Mouse (Mus musculus) heart, adult 2 months (tissue): Measurements from ENCODE around the gene Cpne2. TPM values are rescaled to one million over a fixed set of nuclear protein-coding genes. Genes with fewer than 3 reads are reported as not detected.

ENCODE experiments used
- DNase-seq, 2 experiments: peaks; one replicate each; pipeline ENCODE4 v3.0.0; 2021
- H3K27ac ChIP-seq: fragments of 200-600 bp; 2 replicates; pipeline ENCODE4 v1.8.1; 2022
- H3K27me3 ChIP-seq: fragments of 200-500 bp; 2 replicates; pipeline ENCODE4 v1.6.1; 2012; ENCODE audit warnings: mild to moderate bottlenecking, low read length, inconsistent platforms, mixed read lengths; ENCODE audit not compliant: control insufficient read depth, insufficient read depth
- H3K36me3 ChIP-seq: fragments of 200-500 bp; 2 replicates; pipeline ENCODE4 v1.6.1; 2012; ENCODE audit warnings: low read length, inconsistent platforms; ENCODE audit not compliant: control insufficient read depth, insufficient read depth
- H3K4me1 ChIP-seq: fragments of 200-500 bp; 2 replicates; pipeline ENCODE4 v1.6.1; 2011; ENCODE audit warnings: low read length; ENCODE audit not compliant: control insufficient read depth, insufficient read depth
- H3K4me3 ChIP-seq: fragments of 200-600 bp; 2 replicates; pipeline ENCODE4 v1.8.1; 2022
- H3K79me2 ChIP-seq: fragments of 200-500 bp; replicated peaks from 2 replicates; pipeline ENCODE4 v1.6.1; 2012; ENCODE audit warnings: mild to moderate bottlenecking, inconsistent platforms, low read length, moderate library complexity, mixed read lengths; ENCODE audit not compliant: control insufficient read depth, insufficient read depth
- H3K9ac ChIP-seq: fragments of 200-500 bp; 2 replicates; pipeline ENCODE4 v1.6.1; 2012; ENCODE audit warnings: low read depth, mild to moderate bottlenecking, control low read depth, inconsistent platforms, low read length, mixed read lengths
- CTCF ChIP-seq: fragments of 200-600 bp; IDR thresholded peaks from 2 replicates; pipeline ENCODE4 v1.8.1; 2022; ENCODE audit warnings: antibody characterized with exemption, mild to moderate bottlenecking, moderate library complexity
- EP300 ChIP-seq: fragments of 200-500 bp; IDR thresholded peaks from 2 replicates; pipeline ENCODE4 v1.6.1; 2011; ENCODE audit warnings: low read depth, low read length, control low read depth; ENCODE audit not compliant: insufficient read depth
- POLR2A ChIP-seq: fragments of 200-500 bp; IDR thresholded peaks from 2 replicates; pipeline ENCODE4 v1.6.1; 2011; ENCODE audit warnings: mild to moderate bottlenecking, low read depth, low read length, control low read depth; ENCODE audit not compliant: insufficient read depth
- WGBS: fragments of 180-500 bp; shearing (Covaris S2); methylation state at CpG from one replicate; pipeline ENCODE4 v1.1.7; 2018; 5-methylcytosine and 5-hydroxymethylcytosine counted together
- intact Hi-C: fragments of 180-260 bp; cut with DNase I; formaldehyde crosslinking; loops from one replicate; pipeline ENCODE4 v1.15.1; 2025
- polyA plus RNA-seq: library from polyadenylated mRNA; depleted of rRNA; stranded (reverse); fragments of >200 nt; gene quantifications from 2 replicates; pipeline ENCODE4 v1.2.3, GENCODE M21; 2012
- total RNA-seq, 2 experiments: library from RNA; stranded (reverse); gene quantifications; 2 replicates each; pipeline ENCODE4 v1.2.3; 2021

Cpne2 gene
- total and polyA plus RNA-seq, 3 experiments: 3.4 to 14.1 (median 3.9) TPM

DNA sequence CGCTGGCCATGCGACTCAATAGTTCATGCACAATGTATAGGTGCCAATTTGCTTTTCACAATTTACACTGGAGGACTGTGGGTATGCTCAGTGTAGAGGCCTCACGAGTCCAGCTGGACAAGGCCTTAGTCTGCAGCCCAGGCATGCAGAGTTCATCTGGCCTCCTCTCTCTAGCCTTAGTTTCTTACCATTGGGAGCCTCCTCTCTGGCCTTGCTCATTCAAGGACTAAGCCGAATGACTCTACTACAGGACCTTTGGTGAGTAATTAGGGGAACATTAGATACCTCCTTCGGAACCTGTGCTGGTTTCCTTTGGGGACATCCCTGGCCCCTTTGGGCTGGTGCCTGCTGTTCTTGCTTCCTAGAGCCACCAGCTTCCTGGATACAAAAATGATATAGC, 13.8 kb upstream of the Cpne2 start:
- H3K36me3 ChIP-seq: no peaks in the 10 kb centered on the region
- no peaks in the 10 kb centered on the region for H3K4me1 ChIP-seq
- no peak overlapping the region for H3K27ac ChIP-seq
- H3K27me3 ChIP-seq: no peaks in the 10 kb centered on the region
- intact Hi-C loops: no loop called here
- H3K4me3 ChIP-seq: no peak overlapping the region
- TF ChIP-seq CTCF (no peak), EP300 (no peak), POLR2A (no peak)
- no peak for DNase-seq
- H3K9ac ChIP-seq: no peak overlapping the region
- H3K79me2 ChIP-seq: no peaks in the 10 kb centered on the region
- WGBS: 88% methylated on average over 5 of the region's 5 CpGs

DNA sequence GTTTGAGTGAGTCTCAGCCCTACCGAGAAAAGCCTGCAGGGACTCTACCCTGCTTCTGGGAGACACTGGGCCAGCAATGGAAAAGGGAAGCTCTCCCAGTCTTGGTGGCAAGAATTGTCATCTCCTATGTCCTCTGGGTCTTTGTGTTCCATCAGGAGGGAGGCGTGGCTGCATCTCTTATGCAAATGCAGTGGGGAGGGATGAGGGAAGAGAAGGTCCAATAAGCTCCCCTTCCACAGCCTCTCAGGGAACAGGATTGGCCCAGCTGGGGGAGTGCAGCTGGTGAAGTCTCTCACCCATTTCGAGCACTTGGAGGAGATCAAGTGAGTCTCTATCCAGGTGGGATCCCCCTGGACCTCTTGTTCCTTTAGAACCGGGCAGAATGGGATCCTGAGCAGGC, 11.3 kb upstream of the Cpne2 start:
- 49% methylated on average over 4 of the region's 4 CpGs for WGBS
- H3K36me3 ChIP-seq: no peaks in the 10 kb centered on the region
- H3K4me1 ChIP-seq: no peaks in the 10 kb centered on the region
- H3K79me2 ChIP-seq: no peaks in the 10 kb centered on the region
- intact Hi-C loops: no loop called here
- H3K27me3 ChIP-seq: no peaks in the 10 kb centered on the region
- no peak for DNase-seq
- TF ChIP-seq CTCF (no peak), POLR2A (no peak), EP300 (no peak)
- no peak overlapping the region for H3K27ac ChIP-seq
- H3K4me3 ChIP-seq: no peak overlapping the region
- H3K9ac ChIP-seq: no peak overlapping the region

GRCm38 (mm10) chr8:94522482-94522881, 10.3 kb upstream of the Cpne2 start:
- Histone ChIP-seq H3K4me3 (no peak overlapping the region), H3K27ac (no peak overlapping the region), H3K4me1 (no peaks in the 10 kb centered on the region), H3K9ac (no peak overlapping the region), H3K27me3 (no peaks in the 10 kb centered on the region), H3K36me3 (no peaks in the 10 kb centered on the region), H3K79me2 (no peaks in the 10 kb centered on the region)
- DNase-seq: no peak
- WGBS: 75% methylated on average over 3 of the region's 3 CpGs
- no peak for TF ChIP-seq EP300
- TF ChIP-seq POLR2A: no peak
- TF ChIP-seq CTCF: no peak
- intact Hi-C loops: no loop called here

GRCm38 (mm10) chr8:94524554-94524953, 8.2 kb upstream of the Cpne2 start:
- H3K79me2 ChIP-seq: no peaks in the 10 kb centered on the region
- H3K4me1 ChIP-seq: no peaks in the 10 kb centered on the region
- TF ChIP-seq EP300: no peak
- TF ChIP-seq POLR2A: no peak
- TF ChIP-seq CTCF: no peak
- H3K9ac ChIP-seq: no peak overlapping the region
- H3K27ac ChIP-seq: no peak overlapping the region
- H3K4me3 ChIP-seq: no peak overlapping the region
- no peaks in the 10 kb centered on the region for H3K36me3 ChIP-seq
- no peaks in the 10 kb centered on the region for H3K27me3 ChIP-seq
- intact Hi-C loops: no loop called here
- DNase-seq: no peak
- 78% methylated on average over 9 of the region's 9 CpGs for WGBS

- no peak overlapping the region for H3K4me3 ChIP-seq
- intact Hi-C loops: no loop called here
- H3K27me3 ChIP-seq: no peaks in the 10 kb centered on the region
- H3K79me2 ChIP-seq: no peaks in the 10 kb centered on the region
- H3K36me3 ChIP-seq: no peaks in the 10 kb centered on the region
- H3K9ac ChIP-seq: no peak overlapping the region
- TF ChIP-seq EP300: no peak
- no peak for TF ChIP-seq POLR2A
- TF ChIP-seq CTCF: no peak
- WGBS: 76% methylated on average over 7 of the region's 7 CpGs
- no peaks in the 10 kb centered on the region for H3K4me1 ChIP-seq
- no peak overlapping the region for H3K27ac ChIP-seq
- no peak for DNase-seq
Observed at GRCm38 (mm10) chr8:94527178-94527577, 5.6 kb upstream of the Cpne2 start.

- no peak overlapping the region for H3K9ac ChIP-seq
- peak; percentile 44 to 62 for DNase-seq
- no peak overlapping the region for H3K27ac ChIP-seq
- TF ChIP-seq EP300 (peak; percentile 77), POLR2A (no peak), CTCF (peak; percentile 87)
- 24% methylated on average over 4 of the region's 4 CpGs for WGBS
- H3K4me3 ChIP-seq: no peak overlapping the region
- H3K36me3 ChIP-seq: no peaks in the 10 kb centered on the region
- H3K27me3 ChIP-seq: no peaks in the 10 kb centered on the region
- intact Hi-C loops: loop anchor here (2.0 kb wide), 2 partner anchors 19 to 57 kb away; no protein-coding TSS in a partner anchor
- no peaks in the 10 kb centered on the region for H3K79me2 ChIP-seq
- no peaks in the 10 kb centered on the region for H3K4me1 ChIP-seq
Observed at GRCm38 (mm10) chr8:94528245-94528644, 4.5 kb upstream of the Cpne2 start.
